Mouse (Mus musculus) kidney, adult 18-20 months (tissue): Measurements from ENCODE around the gene Lrrc8e.
A peak's percentile ranks its signal among the peaks of the same experiment; 100 is the strongest.

Experiments used
- DNase-seq: peaks from one replicate; pipeline ENCODE4 v3.0.0; 2021

Gene Lrrc8e

GRCm38 (mm10) chr8:4258233-4258632 lies 31.6 kb downstream of the Lrrc8e start:
- peak; percentile 60 for DNase-seq

- no peak for DNase-seq
Observed at GRCm38 (mm10) chr8:4258678-4259077, 32.1 kb downstream of the Lrrc8e start.

DNA sequence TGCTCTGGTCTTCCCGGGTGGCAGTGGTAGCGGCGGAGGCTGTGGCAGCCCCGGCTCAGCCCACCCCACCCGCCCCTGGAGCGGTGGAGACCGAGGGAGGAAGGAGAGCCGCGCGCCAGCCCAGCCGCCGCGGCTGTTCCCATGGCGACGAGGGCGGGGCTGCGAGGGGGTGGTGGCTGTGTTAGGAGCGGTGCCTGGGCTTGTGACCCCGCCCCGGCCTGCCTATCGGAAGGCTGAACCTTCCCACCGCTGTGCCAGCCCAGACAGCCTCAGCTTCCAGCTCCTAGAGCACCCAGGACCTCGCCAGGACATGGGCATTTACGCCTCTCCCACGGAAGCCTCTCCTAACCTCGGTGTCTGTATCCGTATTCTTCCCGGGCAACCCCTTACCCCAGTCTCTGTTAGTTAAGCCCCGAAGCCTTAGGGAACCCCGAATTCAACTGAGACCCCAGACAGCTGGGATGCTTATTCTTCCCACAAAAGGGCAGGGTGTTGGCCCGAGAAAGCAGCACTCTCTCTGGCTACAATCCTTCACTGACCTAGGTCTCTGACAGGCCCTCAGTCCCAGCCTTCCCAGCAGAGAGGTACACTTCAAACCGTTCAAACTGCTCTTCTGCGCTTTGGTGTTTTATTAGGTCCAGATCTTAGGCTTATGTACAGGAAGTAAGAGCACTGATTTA lies 32.6 kb downstream of the Lrrc8e start, which contains the start of gene Ctxn1:
Ctxn1 (minus strand) TSS at position 150 of the 680 bp plus-strand sequence.
- peak; percentile 96 for DNase-seq

DNA sequence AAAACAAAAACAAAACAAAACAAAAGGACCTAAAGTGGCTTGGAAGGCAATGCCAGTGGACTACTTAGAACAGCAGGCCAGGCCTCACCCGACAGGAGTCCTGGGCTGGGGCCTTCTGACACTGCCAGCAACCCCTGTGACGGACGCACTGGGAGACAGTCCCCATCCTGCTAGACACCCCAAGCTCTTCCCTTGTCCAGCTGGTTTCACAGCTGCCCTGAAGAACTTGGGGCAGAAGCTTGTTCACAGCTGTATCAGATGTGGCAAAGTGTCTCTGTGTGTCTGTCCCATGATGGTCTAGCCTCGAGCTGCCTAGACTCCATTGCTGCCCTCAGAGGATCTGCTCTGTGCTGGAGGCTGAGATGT lies 33.2 kb downstream of the Lrrc8e start:
- no peak for DNase-seq

- no peak for DNase-seq
Observed at GRCm38 (mm10) chr8:4263105-4263791, 36.6 kb downstream of the Lrrc8e start.

- no peak for DNase-seq
Observed at GRCm38 (mm10) chr8:4265160-4265914, 38.7 kb downstream of the Lrrc8e start.

DNA sequence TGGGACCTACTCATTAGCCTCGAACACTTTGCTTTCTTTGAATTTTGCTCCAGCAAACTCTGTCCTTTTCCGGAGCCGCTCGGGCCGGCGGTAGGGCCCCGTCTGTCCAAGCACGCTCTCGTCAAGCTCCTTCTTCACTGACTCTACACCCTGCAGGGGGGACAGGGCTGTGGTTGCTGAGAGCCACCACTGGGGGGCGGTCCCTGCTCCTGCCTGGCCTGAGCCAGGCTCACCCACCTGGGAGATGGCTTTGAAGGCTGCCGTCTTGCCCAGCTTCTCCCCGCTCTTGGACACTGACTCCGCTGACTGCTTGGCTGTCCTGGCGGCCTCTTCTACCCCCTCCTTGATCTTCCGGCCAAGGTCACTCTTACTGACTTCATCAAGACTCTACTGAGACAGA lies 41.0 kb downstream of the Lrrc8e start:
- DNase-seq, result peak; percentile 38

DNA sequence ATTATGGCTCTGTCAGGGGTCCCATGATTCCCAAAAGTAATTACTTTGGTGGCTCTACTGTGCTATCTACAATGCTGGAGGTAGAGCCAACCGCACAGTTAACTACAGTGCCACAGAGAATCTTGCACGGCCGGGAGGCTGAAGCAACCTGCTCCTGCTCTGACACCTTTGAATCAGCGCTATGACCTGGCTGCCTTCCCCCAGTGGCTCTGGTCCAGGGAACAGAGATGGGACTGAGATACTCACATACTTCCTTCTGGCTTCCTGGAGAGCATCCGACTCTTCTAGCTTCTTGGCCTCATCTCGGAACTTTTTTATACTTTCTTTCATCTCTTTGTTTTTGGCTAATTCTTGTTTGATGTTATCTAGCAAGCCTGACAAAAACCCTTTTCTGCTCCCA lies 43.0 kb downstream of the Lrrc8e start:
- no peak for DNase-seq

DNA sequence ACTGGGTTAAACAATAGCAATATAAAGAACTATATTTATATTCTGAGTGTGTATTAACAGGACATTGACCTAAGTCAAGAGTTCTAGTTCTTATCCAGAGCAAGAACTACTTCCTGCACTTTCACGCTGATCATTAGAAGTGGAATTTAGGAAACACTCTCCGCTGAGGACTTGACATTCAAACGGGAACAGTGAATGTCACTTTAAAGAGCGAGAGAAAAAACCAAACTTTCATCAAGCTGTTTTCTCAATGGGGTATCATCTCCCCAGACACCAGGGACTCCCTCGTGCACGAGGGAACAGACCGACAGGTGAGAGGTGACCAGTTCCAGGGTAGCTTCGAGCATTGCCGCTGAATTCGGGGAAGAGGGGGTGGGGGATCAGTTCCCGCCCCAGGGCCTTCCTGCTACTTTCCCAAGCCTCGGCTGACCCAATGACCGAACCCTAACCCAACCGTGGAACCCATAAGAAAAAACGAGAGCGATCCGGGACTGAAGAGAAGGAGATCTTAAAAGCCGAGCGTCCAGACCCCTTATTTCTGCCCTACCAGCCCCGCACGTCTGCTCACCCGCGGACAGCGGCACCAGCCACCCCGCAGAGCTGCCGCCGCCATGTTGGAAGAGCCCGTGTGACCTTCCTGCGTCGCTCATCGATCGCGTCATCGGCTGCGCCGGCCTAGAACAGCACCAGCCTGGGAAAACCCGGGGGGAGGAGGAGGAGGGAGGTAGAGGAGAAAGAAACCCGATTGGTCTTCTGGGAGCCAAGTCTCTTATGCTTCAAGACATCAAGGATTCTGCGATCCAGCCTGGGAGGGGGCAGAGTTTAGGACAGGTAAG lies 48.9 kb downstream of the Lrrc8e start, which contains the start of gene Timm44:
Timm44 (minus strand) TSS at position 639 of the 836 bp plus-strand sequence.
- peak; percentile 95 for DNase-seq

GRCm38 (mm10) chr8:4276111-4276465 lies 49.5 kb downstream of the Lrrc8e start:
- no peak for DNase-seq
